ENCODE assay signal across 13 mouse cellular contexts in genomic region chr15:31344811-31345211, GRCm38 (mm10). TPM values are rescaled to one million over a fixed set of nuclear protein-coding genes. Genes with fewer than 3 reads are reported as not detected.
DNase-seq lines count a peak whose midpoint lies in the region; ATAC-seq and TF ChIP-seq lines count a peak whose summit lies in the region.
"Had no signal": no experiment of that assay in that cellular context is flagged by ENCODE, and none has a peak within 500 bp of the region (broad histone marks: within the 10 kb centered on the region; RNA-seq: fewer than 3 reads in every experiment).

No protein-coding gene starts in this region.

- H3K27me3 ChIP-seq in C2C12 (ENCODE audit: control insufficient read depth, insufficient read depth, insufficient read length) (no peaks in the 10 kb centered on the region), myocyte (ENCODE audit: control insufficient read depth, insufficient read depth, insufficient read length) (no peaks in the 10 kb centered on the region)
- H3K27me3 ChIP-seq in intestine, embryonic 15.5 days (replicated peaks) = no peaks in the 10 kb centered on the region
- H3K27me3 ChIP-seq: liver, embryonic 15.5 days had no signal

- H3K79me3 ChIP-seq in C2C12 (ENCODE audit: low read depth) = peaks cover 22% of the 10 kb centered on the region

- 82% methylated on average over 18 of the region's 18 CpGs for WGBS in intestine, embryonic 15.5 days

- peak; percentile 79 to 81 for DNase-seq in frontal cortex, adult 2 months (ENCODE audit: extremely low spot score in 1 of 2, low spot score in 1 of 2)
- no peak for DNase-seq in frontal cortex, postnatal 25 days (ENCODE audit: low spot score in 2 of 2)
- no peak for DNase-seq in heart, adult 9 months (ENCODE audit: low spot score in 2 of 2)
- DNase-seq in cerebellum, adult 9-11 months = no peak
- DNase-seq: gastrocnemius, postnatal 14 days; thymus, postnatal 4 days had no signal

- no peak overlapping the region for H3K27ac ChIP-seq in intestine, embryonic 15.5 days
- H3K27ac ChIP-seq: embryonic facial prominence, embryonic 10.5 days; liver, embryonic 15.5 days had no signal

- peak; percentile 24 for ATAC-seq in common myeloid progenitor, adult 5-6 weeks (replicated peaks; ENCODE audit: low read depth, poor library complexity, severe bottlenecking)
- no peak for ATAC-seq in intestine, embryonic 15.5 days

- no peaks in the 10 kb centered on the region for H3K4me1 ChIP-seq in intestine, embryonic 15.5 days (replicated peaks)

- H3ac ChIP-seq in C2C12 (ENCODE audit: control insufficient read depth, insufficient read length, low read depth) = no peak overlapping the region
- no peak overlapping the region for H3ac ChIP-seq in myocyte (ENCODE audit: control insufficient read depth, insufficient read length)

- H3K4me3 ChIP-seq in C2C12 (ENCODE audit: insufficient read depth, poor library complexity, severe bottlenecking) (peak overlapping the region; percentile 23), myocyte (peak overlapping the region; percentile 23)
- no peak overlapping the region for H3K4me3 ChIP-seq in intestine, embryonic 15.5 days (replicated peaks)
- H3K4me3 ChIP-seq: embryonic facial prominence, embryonic 10.5 days; liver, embryonic 15.5 days had no signal

- TF ChIP-seq POLR2A in myocyte (IDR thresholded peaks at IDR 0.05; ENCODE audit: insufficient read length, low read depth) = peak; percentile 71

- H3K4me2 ChIP-seq in myocyte (ENCODE audit: low read depth) = peak overlapping the region; percentile 84
- H3K4me2 ChIP-seq in intestine, embryonic 15.5 days (replicated peaks) = no peak overlapping the region
- H3K4me2 ChIP-seq: liver, embryonic 15.5 days had no signal

- TF ChIP-seq CTCF in C2C12 (IDR thresholded peaks at IDR 0.05; ENCODE audit: control insufficient read depth, insufficient read depth, insufficient read length) = no peak

- H3K9ac ChIP-seq in intestine, embryonic 15.5 days = no peak overlapping the region
- H3K9ac ChIP-seq: liver, embryonic 15.5 days had no signal

- peaks cover 83% of the 10 kb centered on the region for H3K79me2 ChIP-seq in C2C12 (ENCODE audit: control insufficient read depth, insufficient read depth)
- H3K79me2 ChIP-seq in myocyte (ENCODE audit: control insufficient read depth, insufficient read depth) = peaks cover 28% of the 10 kb centered on the region

- H3K36me3 ChIP-seq in C2C12 (ENCODE audit: control insufficient read depth, insufficient read depth) (no peaks in the 10 kb centered on the region), myocyte (ENCODE audit: control insufficient read depth, insufficient read depth) (no peaks in the 10 kb centered on the region)
- H3K36me3 ChIP-seq in intestine, embryonic 15.5 days = no peaks in the 10 kb centered on the region
- H3K36me3 ChIP-seq: embryonic facial prominence, embryonic 10.5 days; G1E; liver, embryonic 15.5 days had no signal

- no peaks in the 10 kb centered on the region for H3K9me3 ChIP-seq in intestine, embryonic 15.5 days
- H3K9me3 ChIP-seq: embryonic facial prominence, embryonic 10.5 days; G1E; liver, embryonic 15.5 days had no signal

TF ChIP-seq in C2C12, 6 proteins besides CTCF, POLR2A, EP300 and RAD21:
- TF ChIP-seq FOSL1 (IDR thresholded peaks at IDR 0.05; ENCODE audit: insufficient read depth, low read length, poor library complexity, severe bottlenecking) (peak; percentile 96), MYOG (IDR thresholded peaks at IDR 0.05; ENCODE audit: control insufficient read depth, extremely low read depth, insufficient read length) (no peak), USF1 (IDR thresholded peaks at IDR 0.05; ENCODE audit: low read depth) (no peak), MYOD1 (IDR thresholded peaks at IDR 0.05; ENCODE audit: control insufficient read depth, insufficient read length, low read depth) (peak; percentile 83), CEBPB (IDR thresholded peaks at IDR 0.05; ENCODE audit: low read depth) (no peak), MAX (IDR thresholded peaks at IDR 0.05) (peak; percentile 90)

TF ChIP-seq in myocyte, 11 proteins besides CTCF, POLR2A, EP300 and RAD21:
- TF ChIP-seq REST (IDR thresholded peaks at IDR 0.05; ENCODE audit: insufficient read depth, insufficient read length) (no peak), MAX (IDR thresholded peaks at IDR 0.05; ENCODE audit: low read depth) (peak; percentile 2), POLR2AphosphoS2 (IDR thresholded peaks at IDR 0.05; ENCODE audit: insufficient read length, low read depth) (peak; percentile 72), MYOD1 (IDR thresholded peaks at IDR 0.05; ENCODE audit: control insufficient read depth in 1 of 3, insufficient read length in 2 of 3, low read depth in 2 of 3) (peak in 1 of 3 experiments; percentile 5), TCF3 (IDR thresholded peaks at IDR 0.05; ENCODE audit: insufficient read length, low read depth) (no peak), SRF (IDR thresholded peaks at IDR 0.05; ENCODE audit: control insufficient read depth, insufficient read length, low read depth) (peak; percentile 97), TCF12 (IDR thresholded peaks at IDR 0.05; ENCODE audit: insufficient read depth, poor library complexity, severe bottlenecking) (peak; percentile 56), MYOG (IDR thresholded peaks at IDR 0.05; ENCODE audit: control insufficient read depth in 1 of 3, insufficient read depth in 1 of 3, insufficient read length in 2 of 3, low read depth in 2 of 3) (peak in 1 of 3 experiments; percentile 1)

RNA-seq across cellular contexts. Expression of gene Ankrd33b, which starts 22.7 kb away (rescaled TPM):
- polyA plus RNA-seq in frontal cortex, adult 2 months (2012; rRNA removed) = 25.4 and 26.0 TPM in 2 replicates
- polyA plus RNA-seq in C2C12 (2012; fragmentation: generic; extraction: Trizol) = 6.1 TPM
- total RNA-seq in common myeloid progenitor, adult 5-6 weeks (2017) = 0.23 and 2.2 TPM in 2 replicates
- polyA plus RNA-seq in myocyte (2012; fragmentation: generic; extraction: Trizol) = 5.7 TPM
- 0.34 and 0.43 TPM in 2 replicates for polyA plus RNA-seq in intestine, embryonic 15.5 days (2015; fragmentation: Nextera tagmentation; extraction: Ambion mirVana)
- polyA plus RNA-seq: G1E had no signal

Comparison
In these comparisons a context has a peak if more than half of its experiments do, and no peak if none do; other contexts are left out.
1. DNase-seq: peak in frontal cortex, adult 2 months (2 of 2); none in frontal cortex, postnatal 25 days (0 of 2), heart, adult 9 months (0 of 2) and cerebellum, adult 9-11 months (single experiment).